Mouse (Mus musculus): ENCODE measurements around the gene D730048I06Rik.

DNA sequence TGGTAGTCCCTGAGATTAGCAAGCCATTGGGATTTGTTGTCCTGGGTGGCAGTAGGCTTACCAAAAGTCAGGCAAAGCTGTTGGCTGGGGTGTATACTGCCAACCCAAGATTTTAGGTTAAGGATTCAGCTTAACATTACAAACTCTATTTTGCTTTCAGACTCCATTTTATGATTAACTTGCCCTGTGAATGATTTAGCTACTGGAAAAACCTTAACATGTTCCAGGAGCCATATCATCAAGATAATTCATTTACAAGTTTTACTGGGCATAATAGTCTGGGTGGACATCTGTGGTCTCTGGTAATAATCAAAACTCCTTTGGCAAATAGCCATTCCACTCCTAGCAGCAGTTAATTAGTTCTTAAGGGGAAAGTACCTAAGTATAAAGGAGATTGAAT is 8.2 kb upstream of the D730048I06Rik start:
- TF ChIP-seq CTCF (IDR thresholded peaks at IDR 0.05; ENCODE audit: low read depth) = no peak
- TF ChIP-seq EP300 (IDR thresholded peaks at IDR 0.05; ENCODE audit: low read depth) = no peak

All from heart, postnatal 0 days (tissue).